Mouse (Mus musculus): ENCODE measurements around the gene Mfap4.

Gene Mfap4

GRCm38 (mm10) chr11:61483226-61483845, 1.9 kb upstream of the Mfap4 start:
- in situ Hi-C loops (cut with MboI) = no loop called here

DNA sequence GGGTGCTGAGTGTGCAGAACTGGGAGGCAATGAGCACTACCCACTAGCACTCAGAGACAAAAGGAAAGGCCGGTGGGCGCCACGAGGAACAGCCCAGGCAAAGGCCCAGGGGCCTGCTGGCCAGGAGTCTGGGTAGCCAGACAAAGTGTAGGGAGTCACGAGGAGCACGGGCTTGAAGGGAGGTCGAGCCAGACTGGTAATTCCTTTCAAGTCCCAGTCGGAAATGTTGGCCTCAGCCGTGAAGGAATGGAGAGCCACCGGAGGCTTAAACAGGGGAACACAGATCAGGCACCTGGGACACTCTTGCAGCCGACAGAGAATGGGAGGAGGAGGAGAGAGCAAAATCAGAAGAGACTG, 997 bp upstream of the Mfap4 start:
- in situ Hi-C loops (cut with MboI) = no loop called here

DNA sequence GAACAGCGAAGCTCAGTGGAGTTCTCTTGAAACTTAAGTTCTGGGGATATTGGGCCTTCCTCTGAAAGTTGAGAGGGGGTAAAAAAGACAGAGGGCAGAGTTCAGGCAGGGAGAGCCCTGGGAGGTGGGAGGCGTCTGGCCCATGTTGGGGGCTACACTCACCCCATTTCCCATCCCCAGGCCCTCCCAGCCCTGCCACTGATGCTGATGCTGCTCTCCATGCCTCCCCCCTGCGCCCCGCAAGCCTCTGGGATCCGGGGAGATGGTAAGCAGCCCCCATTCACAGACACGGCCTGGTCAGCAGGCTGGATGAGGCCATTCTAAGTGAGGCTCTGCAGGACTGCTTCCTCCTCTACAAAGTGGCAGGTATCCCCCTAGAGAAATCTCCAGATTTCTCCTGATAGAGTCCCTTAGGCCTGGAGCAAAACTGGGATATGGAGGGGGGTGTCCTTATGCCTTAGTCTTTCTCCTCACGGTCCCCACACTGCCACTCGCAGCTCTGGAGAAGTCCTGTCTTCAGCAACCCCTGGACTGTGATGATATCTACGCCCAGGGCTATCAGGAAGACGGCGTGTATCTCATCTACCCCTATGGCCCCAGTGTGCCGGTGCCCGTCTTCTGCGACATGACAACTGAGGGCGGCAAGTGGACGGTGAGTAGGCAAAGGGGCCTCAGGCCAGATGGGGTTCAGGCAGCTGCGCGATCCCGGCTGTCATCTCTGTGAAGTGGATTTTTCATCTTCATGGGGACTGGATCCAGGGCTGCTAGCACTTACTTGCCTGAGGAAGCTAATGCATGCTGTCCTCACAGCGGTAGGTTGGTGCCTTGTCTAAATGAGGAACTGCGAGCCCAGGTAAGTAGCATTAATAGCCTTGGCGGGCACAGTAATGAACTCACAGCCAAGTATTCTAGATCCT, 568 bp downstream of the Mfap4 start:
- in situ Hi-C loops (cut with MboI) = no loop called here

DNA sequence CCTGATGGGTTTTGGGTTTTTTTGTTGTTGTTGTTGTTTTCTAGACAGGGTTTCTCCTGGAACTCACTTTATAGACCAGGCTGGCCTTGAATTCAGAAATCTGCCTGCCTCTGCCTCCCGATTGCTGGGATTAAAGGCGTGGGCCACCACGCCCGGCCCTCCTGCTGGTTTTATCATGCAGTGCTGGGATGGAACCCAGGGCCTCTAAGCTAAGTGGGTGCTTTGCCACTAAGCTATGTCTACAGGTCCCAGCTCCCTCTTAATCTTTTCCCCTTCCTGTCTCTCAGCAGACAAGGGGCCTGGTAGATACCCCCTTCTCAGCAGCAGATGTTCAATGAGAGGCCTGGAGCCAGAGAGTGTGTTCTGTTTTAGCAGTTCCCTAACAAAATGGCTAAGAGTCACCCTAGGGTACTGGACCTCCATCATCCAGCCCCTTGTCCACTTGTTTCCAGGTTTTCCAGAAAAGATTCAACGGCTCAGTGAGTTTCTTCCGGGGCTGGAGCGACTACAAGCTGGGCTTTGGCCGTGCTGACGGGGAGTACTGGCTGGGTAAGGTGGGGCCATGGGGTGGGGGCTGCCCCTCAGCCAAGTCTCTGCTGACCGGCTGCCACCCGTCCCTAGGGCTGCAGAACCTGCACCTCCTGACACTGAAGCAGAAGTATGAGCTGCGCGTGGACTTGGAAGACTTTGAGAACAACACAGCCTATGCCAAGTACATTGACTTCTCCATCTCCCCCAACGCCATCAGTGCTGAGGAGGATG, 1.4 kb downstream of the Mfap4 start:
- in situ Hi-C loops (cut with MboI) = no loop called here

DNA sequence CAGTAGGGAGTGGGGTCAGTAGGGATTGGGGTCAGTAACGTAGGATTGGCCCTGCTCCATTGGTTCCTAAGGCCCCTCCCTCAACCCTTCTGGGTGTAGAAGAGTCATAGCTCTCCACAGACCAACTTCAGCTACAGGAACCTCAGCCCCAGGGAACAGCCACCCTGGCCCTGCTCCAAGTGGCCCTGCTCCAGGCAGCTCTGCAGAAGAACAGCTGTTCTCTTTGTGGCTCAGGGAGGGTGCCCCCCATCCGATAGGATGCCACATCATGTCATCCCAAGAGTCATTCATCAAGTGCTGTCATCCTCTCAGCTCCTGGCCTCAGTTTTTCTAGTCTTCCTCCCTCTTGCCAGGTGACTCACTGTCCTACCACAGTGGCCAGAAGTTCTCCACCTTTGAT, 2.2 kb downstream of the Mfap4 start:
- in situ Hi-C loops (cut with MboI) = no loop called here

- in situ Hi-C loops (cut with MboI) = no loop called here
These were observed 2.7 kb downstream of the Mfap4 start for GRCm38 (mm10) chr11:61487936-61488335.

DNA sequence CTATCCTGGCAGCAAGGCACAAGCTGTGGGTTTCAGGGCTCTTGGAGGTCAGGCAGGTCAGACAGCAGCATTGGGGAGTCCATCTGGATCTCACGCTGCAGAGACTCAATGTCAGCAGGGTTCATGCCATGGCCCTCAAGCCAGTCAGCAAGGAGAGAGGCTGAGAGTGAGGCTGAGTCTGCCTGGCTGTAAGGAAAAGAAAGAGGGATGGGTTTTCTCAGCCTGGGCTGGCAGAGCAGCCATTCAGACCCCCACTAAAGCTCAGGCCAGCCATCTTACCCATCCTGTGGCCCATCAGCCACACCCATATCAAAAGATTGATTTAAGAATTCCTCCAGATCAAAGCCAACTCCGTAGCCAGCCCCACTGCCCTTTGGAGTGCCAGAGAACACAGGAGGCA, 3.9 kb downstream of the Mfap4 start:
- in situ Hi-C loops (cut with MboI) = no loop called here

- in situ Hi-C loops (cut with MboI) = no loop called here
These were observed 4.6 kb downstream of the Mfap4 start for GRCm38 (mm10) chr11:61489874-61490273.

DNA sequence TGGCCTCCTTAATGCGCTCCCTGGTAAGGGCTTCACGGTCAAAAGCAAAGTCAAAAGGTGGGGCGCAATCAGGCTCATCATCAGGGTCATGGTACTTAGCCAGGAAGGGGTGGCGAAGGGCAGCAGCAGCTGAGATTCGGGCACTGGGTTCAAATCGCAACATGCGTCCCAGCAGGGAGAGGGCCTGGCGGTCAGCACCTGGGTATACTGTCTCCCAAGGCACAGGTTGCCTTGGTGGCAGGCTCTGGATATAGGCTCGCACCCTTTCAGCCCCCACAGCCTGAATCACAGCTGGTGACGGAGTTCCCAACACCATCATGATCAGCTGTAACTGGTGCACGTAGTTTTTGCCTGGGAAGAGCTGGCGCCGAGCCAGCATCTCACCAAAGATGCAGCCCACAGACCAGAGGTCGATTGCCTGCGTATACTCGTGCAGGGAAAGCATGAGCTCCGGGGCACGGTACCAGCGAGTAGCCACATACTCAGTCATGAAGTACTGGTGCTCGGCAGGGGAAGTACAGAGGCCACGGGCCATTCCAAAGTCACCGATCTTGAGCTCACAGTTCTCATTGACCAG, 5.8 kb downstream of the Mfap4 start:
- in situ Hi-C loops (cut with MboI) = no loop called here

DNA sequence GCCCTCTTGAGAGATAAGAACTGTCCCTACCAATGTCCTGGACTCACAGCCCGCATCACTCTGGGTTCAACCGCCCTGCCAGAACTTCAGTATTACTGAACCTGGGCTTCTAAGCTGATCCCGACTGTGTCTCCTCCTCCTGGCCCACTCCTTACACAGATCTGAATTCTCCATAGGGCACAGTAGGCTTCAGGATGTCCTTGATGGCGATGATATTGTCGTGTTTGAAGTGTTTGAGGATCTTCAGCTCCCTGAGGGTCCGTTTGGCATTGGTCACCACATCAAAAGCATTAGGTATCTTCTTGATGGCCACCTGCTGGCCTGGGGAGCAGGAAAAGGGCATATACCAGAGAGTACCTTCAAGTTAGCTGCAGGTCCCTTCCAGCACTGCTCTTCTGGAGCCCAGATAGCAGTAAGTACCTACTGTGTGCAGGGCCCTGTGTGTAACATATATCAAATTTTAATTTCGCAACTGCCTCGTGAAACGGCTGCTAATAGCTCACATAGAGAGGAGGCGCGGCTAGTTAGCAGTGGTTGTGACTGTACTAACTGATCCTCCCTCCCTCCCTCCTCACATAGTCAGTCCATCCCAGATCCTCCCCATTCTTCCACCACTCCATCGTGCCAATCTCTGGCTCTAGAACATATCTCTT, 7.6 kb downstream of the Mfap4 start:
- in situ Hi-C loops (cut with MboI) = no loop called here

DNA sequence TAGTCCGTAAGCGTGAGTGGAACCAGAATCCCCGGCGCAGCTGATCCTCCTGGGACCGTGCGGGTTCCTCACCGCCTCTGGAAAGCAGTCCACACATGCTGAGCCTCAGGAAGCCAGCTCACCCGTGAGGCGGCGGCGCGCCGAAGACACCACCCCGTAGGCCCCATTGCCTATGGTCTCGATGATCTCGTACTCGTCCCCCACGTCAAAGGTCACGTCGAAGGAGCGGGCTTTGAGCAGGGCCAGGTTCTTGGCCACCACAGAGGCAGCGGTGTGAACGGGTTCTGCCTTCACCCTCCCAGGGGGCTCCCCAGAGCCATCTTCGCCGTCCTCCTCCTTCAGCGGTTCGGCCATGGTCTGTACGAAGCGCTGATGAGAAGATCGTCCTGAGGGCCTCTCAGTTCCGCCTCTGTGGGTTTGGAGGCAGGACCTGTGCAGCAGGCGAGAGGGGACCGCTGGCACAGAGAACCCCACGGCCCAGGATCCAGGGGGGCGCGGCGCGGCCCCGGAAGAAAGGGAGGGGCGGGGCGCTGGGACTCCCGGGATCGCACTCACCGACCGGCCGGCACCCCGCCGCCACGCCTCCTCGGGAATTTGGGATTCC, 8.4 kb downstream of the Mfap4 start:
- in situ Hi-C loops (cut with MboI) = no loop called here

DNA sequence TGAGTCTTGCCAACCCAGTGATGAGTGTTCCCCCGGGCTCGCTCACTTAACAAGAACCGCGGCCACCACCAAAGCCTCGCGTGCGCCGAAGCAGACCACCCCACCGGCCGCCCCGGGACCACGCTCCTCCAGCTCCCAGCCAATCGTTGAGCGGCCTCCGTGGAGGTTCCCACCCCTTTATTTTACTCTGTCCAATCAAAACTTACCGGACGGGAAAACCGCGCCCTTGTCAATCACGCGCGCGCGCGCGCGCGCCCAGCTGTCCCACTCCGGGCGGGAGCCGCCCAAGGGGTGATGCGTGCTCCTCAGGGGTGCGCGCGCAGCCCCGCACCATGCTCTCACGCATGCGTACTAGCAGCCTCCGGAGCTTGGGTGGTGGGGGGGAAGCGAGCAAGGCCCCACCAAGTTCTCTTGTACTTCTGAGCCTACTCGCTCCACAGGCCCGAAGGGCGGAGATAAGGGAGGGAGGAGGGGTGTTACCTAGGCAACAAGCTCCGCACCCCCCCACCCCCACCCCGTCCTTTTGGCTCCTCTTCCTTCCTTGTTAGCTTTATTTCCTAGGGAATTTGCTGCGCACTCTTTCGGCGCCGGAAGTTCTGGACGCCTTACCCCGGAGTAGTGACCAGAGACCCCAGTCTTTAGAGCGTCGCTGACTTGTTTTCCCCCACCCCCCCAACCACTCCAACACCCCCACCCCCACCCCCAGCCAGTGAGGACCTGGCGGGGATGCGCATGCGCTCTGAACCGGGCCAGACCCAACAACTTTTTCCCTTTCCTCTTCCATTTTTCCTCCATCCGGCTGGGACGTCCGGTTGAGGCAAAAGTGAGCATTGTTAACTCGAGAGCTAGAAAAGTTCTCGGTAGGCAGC, 9.1 kb downstream of the Mfap4 start, which contains the start of gene Mapk7:
Gene Mapk7 (minus strand): TSS at position 278 of the 869 bp plus-strand sequence.
- in situ Hi-C loops (cut with MboI) = no loop called here

DNA sequence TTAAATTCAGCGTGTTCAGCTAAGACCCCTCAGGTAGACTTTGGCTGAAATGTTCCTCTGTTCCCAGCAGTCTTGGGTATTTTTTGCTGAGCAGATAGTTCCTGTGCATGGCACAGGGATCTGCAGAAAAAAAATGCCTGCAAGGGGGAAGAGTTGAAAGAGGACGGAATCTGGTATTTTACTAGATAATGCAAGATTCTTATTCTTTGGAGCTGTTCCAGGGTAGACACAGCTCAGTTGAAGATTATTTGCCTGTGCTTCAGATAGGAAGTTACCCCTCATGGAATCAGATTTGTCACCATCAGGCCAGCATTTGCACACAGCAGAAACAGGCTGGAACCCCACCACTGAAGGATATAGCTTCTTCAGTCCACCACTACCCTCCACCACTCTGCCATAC, 10.3 kb downstream of the Mfap4 start:
- in situ Hi-C loops (cut with MboI) = no loop called here

GRCm38 (mm10) chr11:61497490-61497889, 12.3 kb downstream of the Mfap4 start:
- in situ Hi-C loops (cut with MboI) = no loop called here

GRCm38 (mm10) chr11:61498736-61499504, 13.7 kb downstream of the Mfap4 start:
- in situ Hi-C loops (cut with MboI) = no loop called here

- in situ Hi-C loops (cut with MboI) = no loop called here
These were observed 18.7 kb downstream of the Mfap4 start for GRCm38 (mm10) chr11:61503933-61504332.

- in situ Hi-C loops (cut with MboI) = no loop called here
These were observed 19.6 kb downstream of the Mfap4 start, which contains the start of gene B9d1 for GRCm38 (mm10) chr11:61504713-61505257. B9d1 (plus strand) TSS chr11:61505144.

- in situ Hi-C loops (cut with MboI) = no loop called here
These were observed 29.7 kb downstream of the Mfap4 start for GRCm38 (mm10) chr11:61514953-61515352.

DNA sequence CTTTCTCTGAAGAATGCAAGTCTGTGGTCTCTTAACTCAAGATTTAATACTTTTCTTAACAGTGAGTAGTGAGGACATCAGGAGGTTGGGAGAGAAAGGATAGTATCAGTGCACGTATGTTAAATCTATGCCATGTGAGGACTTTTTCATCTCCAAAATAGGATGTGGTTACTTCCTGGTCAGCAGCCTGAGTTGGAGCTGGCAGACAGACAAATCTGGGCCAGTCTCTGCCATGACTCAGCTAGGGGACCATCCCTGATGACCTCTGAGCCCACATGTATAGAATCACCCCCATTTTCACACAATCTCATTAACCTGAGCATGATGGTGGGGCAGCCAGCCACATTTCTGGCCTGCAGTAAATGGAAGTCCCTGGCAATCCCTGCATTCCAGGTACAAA, 32.7 kb downstream of the Mfap4 start:
- in situ Hi-C loops (cut with MboI) = no loop called here
